ENCODE assay signal across 14 mouse cellular contexts in genomic region chr9:115680703-115681576, GRCm38 (mm10).
DNase-seq lines count a peak whose midpoint lies in the region; ATAC-seq and TF ChIP-seq lines count a peak whose summit lies in the region.
"Had no signal": no experiment of that assay in that cellular context is flagged by ENCODE, and none has a peak within 500 bp of the region (broad histone marks: within the 10 kb centered on the region; RNA-seq: fewer than 3 reads in every experiment).

No protein-coding gene starts in this region.

- peak; percentile 26; the same call in 1 of the 2 replicates for TF ChIP-seq EP300 in liver, embryonic 14.5 days (IDR thresholded peaks at IDR 0.05; ENCODE audit: low read depth)

- DNase-seq in embryo, embryonic 10 days (ENCODE audit: low spot score), result peak; percentile 5
- no peak for DNase-seq in embryo, embryonic 11 days
- DNase-seq in kidney, postnatal 14 days, result peak; percentile 10
- DNase-seq in kidney, postnatal 4 days, result no peak
- DNase-seq in liver, embryonic 14.5 days (ENCODE audit: low read depth in 3 of 3, low spot score in 3 of 3), result no peak
- no peak for DNase-seq in urinary bladder, postnatal 14 days (ENCODE audit: low spot score)
- DNase-seq in gastrocnemius, postnatal 4 days (ENCODE audit: low spot score in 2 of 2), result no peak
- DNase-seq: cerebellum, adult 11-12 months; kidney, adult 8-10 months; layer of hippocampus, adult 9-11 months had no signal

- WGBS in heart, embryonic 12.5 days, result 37% methylated on average over 9 of the region's 9 CpGs
- WGBS in liver, embryonic 14.5 days (ENCODE audit: insufficient replicate concordance), result 17% methylated on average over 9 of the region's 9 CpGs

- no peak overlapping the region for H3K4me3 ChIP-seq in heart, embryonic 12.5 days
- H3K4me3 ChIP-seq in liver, embryonic 14.5 days (ENCODE audit: insufficient read depth in 1 of 2, low read depth in 2 of 2, low read length in 2 of 2), result no peak overlapping the region
- H3K4me3 ChIP-seq: limb, embryonic 10.5 days; midbrain, embryonic 13.5 days had no signal

- H3K9ac ChIP-seq in heart, embryonic 12.5 days, result no peak overlapping the region
- H3K9ac ChIP-seq in liver, embryonic 14.5 days (replicated peaks), result no peak overlapping the region
- H3K9ac ChIP-seq: lung, embryonic 14.5 days; midbrain, embryonic 13.5 days had no signal

- TF ChIP-seq CTCF in liver, embryonic 14.5 days (IDR thresholded peaks at IDR 0.05; ENCODE audit: low read depth), result no peak

- peaks cover 5% of the 10 kb centered on the region for H3K9me3 ChIP-seq in heart, embryonic 12.5 days (replicated peaks)
- H3K9me3 ChIP-seq in liver, embryonic 14.5 days (ENCODE audit: control insufficient read depth, low read length), result no peaks in the 10 kb centered on the region
- H3K9me3 ChIP-seq: limb, embryonic 10.5 days; midbrain, embryonic 13.5 days had no signal

- H3K36me3 ChIP-seq in heart, embryonic 12.5 days, result no peaks in the 10 kb centered on the region
- no peaks in the 10 kb centered on the region for H3K36me3 ChIP-seq in liver, embryonic 14.5 days (replicated peaks; ENCODE audit: control insufficient read depth, insufficient read depth, low read depth)
- H3K36me3 ChIP-seq: limb, embryonic 10.5 days; midbrain, embryonic 13.5 days had no signal

- no peaks in the 10 kb centered on the region for H3K27me3 ChIP-seq in heart, embryonic 12.5 days (replicated peaks)
- H3K27me3 ChIP-seq in liver, embryonic 14.5 days (ENCODE audit: control insufficient read depth, insufficient read depth, low read length), result no peaks in the 10 kb centered on the region
- H3K27me3 ChIP-seq: midbrain, embryonic 13.5 days had no signal

- peak overlapping the region; percentile 55 for H3K27ac ChIP-seq in heart, embryonic 12.5 days (ENCODE audit: poor library complexity, severe bottlenecking)
- H3K27ac ChIP-seq in liver, embryonic 14.5 days, result no peak overlapping the region
- H3K27ac ChIP-seq: limb, embryonic 10.5 days had no signal

- peak; percentile 81 for ATAC-seq in heart, embryonic 12.5 days (ENCODE audit: insufficient number of reproducible peaks, low FRiP score)
- peak; percentile 39; the same call in 1 of the 2 replicates for ATAC-seq in liver, embryonic 14.5 days (ENCODE audit: insufficient read depth)
- ATAC-seq: midbrain, embryonic 13.5 days had no signal

- peaks cover 13% of the 10 kb centered on the region for H3K4me1 ChIP-seq in heart, embryonic 12.5 days (replicated peaks)
- H3K4me1 ChIP-seq in liver, embryonic 14.5 days (replicated peaks; ENCODE audit: control insufficient read depth in 2 of 2, insufficient read depth in 2 of 2, low read length in 1 of 2), result peaks cover 0 to 6% of the 10 kb centered on the region in 2 experiments; a peak in 2 of 4 replicates

- no peak overlapping the region for H3K4me2 ChIP-seq in heart, embryonic 12.5 days
- H3K4me2 ChIP-seq in liver, embryonic 14.5 days (ENCODE audit: low read depth), result no peak overlapping the region
- H3K4me2 ChIP-seq: lung, embryonic 14.5 days; midbrain, embryonic 13.5 days had no signal

Comparison
In these comparisons a context has a peak if more than half of its experiments do, and no peak if none do; other contexts are left out.
1. DNase-seq: peak in embryo, embryonic 10 days (single experiment) and kidney, postnatal 14 days (single experiment); none in embryo, embryonic 11 days (single experiment), kidney, postnatal 4 days (0 of 2), liver, embryonic 14.5 days (0 of 3), urinary bladder, postnatal 14 days (single experiment) and gastrocnemius, postnatal 4 days (0 of 2).